Mouse (Mus musculus) MEL (cell line): ENCODE data around the gene Bbs9.

ENCODE experiments used
- CTCF ChIP-seq, 3 experiments: IDR thresholded peaks in 2 of 3; conservative IDR thresholded peaks in 1 of 3; 2 replicates each; pipeline ENCODE4 v1.5.1; 2011 to 2012; ENCODE audit warnings: low read length in 3 of 3, low read depth in 2 of 3, mild to moderate bottlenecking in 2 of 3, improper control_type of control experiment in 1 of 3, inconsistent platforms in 1 of 3, mixed read lengths in 1 of 3, moderate library complexity in 1 of 3; ENCODE audit not compliant: control insufficient read depth in 1 of 3, insufficient read depth in 1 of 3, poor library complexity in 1 of 3, severe bottlenecking in 1 of 3
- SIN3A ChIP-seq: IDR thresholded peaks from 2 replicates; pipeline ENCODE4 v1.6.1; 2012; ENCODE audit warnings: low read length, improper control_type of control experiment, inconsistent platforms

- TF ChIP-seq SIN3A (no peak), CTCF (IDR thresholded peaks at IDR 0.05 in 2 of 3, conservative IDR thresholded peaks at IDR 0.05 in 1 of 3; ENCODE audit: control insufficient read depth in 1 of 3, insufficient read depth in 1 of 3, low read depth in 2 of 3, low read length in 3 of 3, poor library complexity in 1 of 3, severe bottlenecking in 1 of 3) (no peak)
Measured at GRCm38 (mm10) chr9:22789380-22790168, 314.1 kb downstream of the Bbs9 start.
